Mouse (Mus musculus) adrenal gland, postnatal 0 days (tissue): ENCODE measurements around the gene Gm5930. TPM values are rescaled to one million over a fixed set of nuclear protein-coding genes. Genes with fewer than 3 reads are reported as not detected.

Experiments
- polyA plus RNA-seq: library from polyadenylated mRNA; unstranded; fragments of >200 nt; fragmentation: Nextera tagmentation; extraction: Ambion mirVana; gene quantifications from 2 replicates; pipeline ENCODE4 v1.2.1, GENCODE M21; 2015

The Gm5930 gene
- polyA plus RNA-seq = not detected in 2 replicates

DNA sequence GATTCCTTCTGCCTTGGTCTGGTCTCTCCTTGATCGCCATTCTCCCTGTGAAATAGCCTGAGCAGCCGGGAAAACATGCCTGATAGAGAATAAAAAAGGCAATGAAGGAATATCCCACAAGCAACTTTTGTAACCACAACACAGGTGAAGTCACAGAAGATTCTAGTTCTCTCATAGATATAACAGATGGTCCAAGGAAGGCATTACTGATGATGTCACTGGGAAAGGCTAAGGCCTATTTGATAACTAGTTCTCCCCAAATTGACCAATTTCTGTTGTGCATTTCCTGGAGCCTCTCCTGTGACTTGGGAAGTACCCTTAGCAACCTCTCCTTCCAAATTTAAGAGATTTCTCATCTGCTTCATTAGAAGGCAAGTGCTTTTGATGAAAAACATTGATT, at the start of gene Gm5930:
TSS of gene Gm5930 (minus strand) at position 101 of the 400 bp plus-strand sequence.

DNA sequence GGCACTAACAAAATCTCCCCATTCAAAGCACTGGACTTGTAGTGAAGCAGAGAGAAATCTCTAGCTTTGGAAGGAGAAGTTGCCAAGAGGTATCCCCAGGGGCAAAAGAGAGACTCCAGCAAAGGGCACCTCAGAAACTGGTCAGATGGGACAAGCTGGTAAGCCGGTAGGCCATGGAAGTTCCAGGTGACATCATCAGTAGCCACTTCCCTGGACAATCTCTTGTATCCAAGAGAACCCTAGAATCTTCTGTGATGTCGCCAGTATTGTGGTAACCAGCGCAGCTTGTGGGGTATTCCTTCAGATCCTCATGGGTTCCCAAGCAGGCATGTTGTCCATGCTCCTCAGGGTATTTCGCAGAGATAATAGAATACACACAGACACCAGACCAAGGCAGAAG, 26.7 kb upstream of the Gm5930 start, which contains the start of gene Gm8229:
TSS of gene Gm8229 (plus strand) at position 301 of the 400 bp plus-strand sequence.

DNA sequence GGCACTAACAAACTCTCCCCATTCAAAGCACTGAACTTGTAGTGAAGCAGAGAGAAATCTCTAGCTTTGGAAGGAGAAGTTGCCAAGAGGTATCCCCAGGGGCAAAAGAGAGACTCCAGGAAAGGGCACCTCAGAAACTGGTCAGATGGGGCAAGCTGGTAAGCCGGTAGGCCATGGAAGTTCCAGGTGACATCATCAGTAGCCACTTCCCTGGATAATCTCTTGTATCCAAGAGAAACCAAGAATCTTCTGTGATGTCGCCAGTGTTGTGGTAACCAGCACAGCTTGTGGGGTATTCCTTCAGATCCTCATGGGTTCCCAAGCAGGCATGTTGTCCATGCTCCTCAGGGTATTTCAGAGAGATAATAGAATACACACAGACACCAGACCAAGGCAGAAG, 53.1 kb downstream of the Gm5930 start, which contains the start of gene Gm8220:
TSS of gene Gm8220 (plus strand) at position 301 of the 400 bp plus-strand sequence.

Other genes with a start within 250 kb of the Gm5930 start
- gene Ear2, start 235.9 kb downstream of the Gm5930 start, polyA plus RNA-seq = 3.6 and 6.8 TPM in 2 replicates
- gene Gm3327, start 214.7 kb downstream of the Gm5930 start, polyA plus RNA-seq = not detected in 2 replicates
- gene Gm8212, start 140.9 kb downstream of the Gm5930 start, polyA plus RNA-seq = not detected in 2 replicates
- gene 4930503E14Rik, start 125.3 kb downstream of the Gm5930 start, polyA plus RNA-seq = not detected in 2 replicates
- not detected in 2 replicates for gene Gm8220, start 53.0 kb downstream of the Gm5930 start, polyA plus RNA-seq
- not detected in 2 replicates for gene Gm8229, start 26.8 kb upstream of the Gm5930 start, polyA plus RNA-seq
- gene Gm3371, start 72.1 kb upstream of the Gm5930 start, polyA plus RNA-seq = not detected in 2 replicates
- not detected in 2 replicates for gene Gm8232, start 95.1 kb upstream of the Gm5930 start, polyA plus RNA-seq
- not detected in 2 replicates for gene BC061237, start 153.9 kb upstream of the Gm5930 start, polyA plus RNA-seq
- gene Gm17093, start 179.7 kb upstream of the Gm5930 start, polyA plus RNA-seq = not detected in 2 replicates
- not detected in 2 replicates for gene Gm8247, start 244.6 kb upstream of the Gm5930 start, polyA plus RNA-seq